Mouse (Mus musculus) liver, postnatal 0 days (tissue): ENCODE measurements around the gene Dync2h1. TPM values are rescaled to one million over a fixed set of nuclear protein-coding genes. Genes with fewer than 3 reads are reported as not detected.

Experiments
- ATAC-seq: fragments of 200-750 bp; cut with Nextera tagmentation; 2 replicates; pipeline ENCODE4 v1.8.0; 2017; ENCODE audit warnings: mild to moderate bottlenecking, moderate library complexity
- DNase-seq: peaks from one replicate; pipeline ENCODE4 v3.0.0-alpha.2; 2016
- H3K27ac ChIP-seq: fragments of 300-500 bp; sonication (generic); 2 replicates; pipeline ENCODE4 v1.5.1; 2014; ENCODE audit warnings: antibody characterized with exemption, moderate library complexity, mild to moderate bottlenecking, low read depth
- H3K27me3 ChIP-seq: fragments of 300-500 bp; sonication (generic); 2 replicates; pipeline ENCODE4 v1.6.1; 2014; ENCODE audit warnings: low read length, control low read depth, mixed read lengths; ENCODE audit not compliant: insufficient read depth
- H3K36me3 ChIP-seq: fragments of 300-500 bp; sonication (generic); replicated peaks from 2 replicates; pipeline ENCODE4 v1.6.1; 2014; ENCODE audit warnings: mild to moderate bottlenecking, control low read depth, low read length, moderate library complexity, mixed read lengths; ENCODE audit not compliant: insufficient read depth
- H3K4me1 ChIP-seq: fragments of 300-500 bp; sonication (generic); 2 replicates; pipeline ENCODE4 v1.6.1; 2014; ENCODE audit warnings: antibody characterized with exemption, mild to moderate bottlenecking, control low read depth; ENCODE audit not compliant: insufficient read depth
- H3K4me2 ChIP-seq: fragments of 300-500 bp; sonication (generic); 2 replicates; pipeline ENCODE4 v1.6.1; 2014; ENCODE audit warnings: low read depth, mild to moderate bottlenecking, low read length, moderate library complexity, mixed read lengths
- H3K4me3 ChIP-seq: fragments of 300-500 bp; sonication (generic); 2 replicates; pipeline ENCODE4 v1.5.1; 2014; ENCODE audit warnings: low read depth, low read length
- H3K9ac ChIP-seq: fragments of 300-500 bp; sonication (generic); replicated peaks from 2 replicates; pipeline ENCODE4 v1.6.1; 2014; ENCODE audit warnings: mild to moderate bottlenecking, moderate library complexity
- H3K9me3 ChIP-seq: fragments of 300-500 bp; sonication (generic); 2 replicates; pipeline ENCODE4 v1.6.1; 2016; ENCODE audit warnings: mild to moderate bottlenecking, control low read depth, low read length, mixed read lengths
- CTCF ChIP-seq: sonication (generic); IDR thresholded peaks from 2 replicates; pipeline ENCODE4 v1.5.1; 2016; ENCODE audit warnings: antibody characterized with exemption, low read depth
- EP300 ChIP-seq: IDR thresholded peaks from 2 replicates; pipeline ENCODE4 v1.6.1; 2016; ENCODE audit warnings: antibody characterized with exemption, low read depth, mild to moderate bottlenecking
- WGBS: fragments of 180-500 bp; shearing (Covaris S2); extraction: QIAGEN DNeasy Blood & Tissue Kit; methylation state at CpG from one replicate; pipeline ENCODE4 v1.1.7; 2014; ENCODE audit not compliant: insufficient replicate concordance; 5-methylcytosine and 5-hydroxymethylcytosine counted together
- polyA plus RNA-seq: library from polyadenylated mRNA; unstranded; fragments of >200 nt; fragmentation: Nextera tagmentation; extraction: Ambion mirVana; gene quantifications from 2 replicates; pipeline ENCODE4 v1.2.1, GENCODE M21; 2015

Dync2h1 gene
- polyA plus RNA-seq, 1 experiment from 2014 or later = 1.5 TPM

GRCm38 (mm10) chr9:7154391-7154790, 29.9 kb downstream of the Dync2h1 start:
- H3K4me1 ChIP-seq = no peaks in the 10 kb centered on the region

GRCm38 (mm10) chr9:7122863-7123262, 61.4 kb downstream of the Dync2h1 start:
- H3K36me3 ChIP-seq = no peaks in the 10 kb centered on the region
- H3K4me1 ChIP-seq = no peaks in the 10 kb centered on the region
- no peaks in the 10 kb centered on the region for H3K9me3 ChIP-seq
- no peak overlapping the region for H3K4me2 ChIP-seq
- no peak for TF ChIP-seq CTCF
- TF ChIP-seq EP300 = no peak
- no peaks in the 10 kb centered on the region for H3K27me3 ChIP-seq
- H3K4me3 ChIP-seq = no peak overlapping the region
- no peak overlapping the region for H3K9ac ChIP-seq
- ATAC-seq = no peak
- DNase-seq = no peak
- WGBS = 71% methylated on average over 2 of the region's 2 CpGs
- no peak overlapping the region for H3K27ac ChIP-seq

More at GRCm38 (mm10) chr9:7154391-7154790, 29.9 kb downstream of the Dync2h1 start:
- H3K36me3 ChIP-seq = no peaks in the 10 kb centered on the region
- H3K9me3 ChIP-seq = no peaks in the 10 kb centered on the region
- no peak overlapping the region for H3K4me2 ChIP-seq
- DNase-seq (no peak), ATAC-seq (no peak)
- no peak overlapping the region for H3K9ac ChIP-seq
- 69% methylated on average over 2 of the region's 2 CpGs for WGBS
- H3K27me3 ChIP-seq = no peaks in the 10 kb centered on the region
- no peak for TF ChIP-seq EP300
- no peak for TF ChIP-seq CTCF
- no peak overlapping the region for H3K27ac ChIP-seq
- no peak overlapping the region for H3K4me3 ChIP-seq

- no peak for ATAC-seq
- Histone ChIP-seq H3K4me1 (no peaks in the 10 kb centered on the region), H3K27me3 (no peaks in the 10 kb centered on the region), H3K9me3 (no peaks in the 10 kb centered on the region), H3K27ac (no peak overlapping the region), H3K9ac (no peak overlapping the region), H3K4me3 (no peak overlapping the region), H3K4me2 (no peak overlapping the region), H3K36me3 (0 out of 2 replicates have a peak, but pooled peaks cover 2% of the 10 kb centered on the region)
- no peak for DNase-seq
- WGBS = 70% methylated on average over 1 of the region's 1 CpGs
- no peak for TF ChIP-seq CTCF
- TF ChIP-seq EP300 = no peak
Measured at GRCm38 (mm10) chr9:7110166-7110565, 74.1 kb downstream of the Dync2h1 start.

- H3K9me3 ChIP-seq = no peaks in the 10 kb centered on the region
- no peak overlapping the region for H3K4me2 ChIP-seq
- DNase-seq = no peak
- no peak for ATAC-seq
- H3K36me3 ChIP-seq = no peaks in the 10 kb centered on the region
- H3K4me3 ChIP-seq = no peak overlapping the region
- H3K27ac ChIP-seq = no peak overlapping the region
- no peaks in the 10 kb centered on the region for H3K4me1 ChIP-seq
- no peaks in the 10 kb centered on the region for H3K27me3 ChIP-seq
- no peak overlapping the region for H3K9ac ChIP-seq
- TF ChIP-seq EP300 = no peak
- no peak for TF ChIP-seq CTCF
Measured at GRCm38 (mm10) chr9:7101361-7101760, 82.9 kb downstream of the Dync2h1 start.

GRCm38 (mm10) chr9:7074625-7075024, 109.6 kb downstream of the Dync2h1 start:
- H3K4me3 ChIP-seq = no peak overlapping the region
- H3K36me3 ChIP-seq = no peaks in the 10 kb centered on the region
- H3K9ac ChIP-seq = no peak overlapping the region
- H3K27ac ChIP-seq = no peak overlapping the region
- H3K9me3 ChIP-seq = no peaks in the 10 kb centered on the region
- no peak for DNase-seq
- no peaks in the 10 kb centered on the region for H3K4me1 ChIP-seq
- 56% methylated on average over 2 of the region's 2 CpGs for WGBS
- H3K4me2 ChIP-seq = no peak overlapping the region
- no peak for ATAC-seq
- H3K27me3 ChIP-seq = no peaks in the 10 kb centered on the region
- TF ChIP-seq EP300 (no peak), CTCF (no peak)

- TF ChIP-seq EP300 = no peak
- TF ChIP-seq CTCF = no peak
- H3K4me3 ChIP-seq = no peak overlapping the region
- no peaks in the 10 kb centered on the region for H3K9me3 ChIP-seq
- no peak overlapping the region for H3K4me2 ChIP-seq
- H3K4me1 ChIP-seq = no peaks in the 10 kb centered on the region
- H3K27me3 ChIP-seq = no peaks in the 10 kb centered on the region
- 82% methylated on average over 3 of the region's 3 CpGs for WGBS
- no peak overlapping the region for H3K27ac ChIP-seq
- DNase-seq = no peak
- H3K36me3 ChIP-seq = no peaks in the 10 kb centered on the region
- no peak overlapping the region for H3K9ac ChIP-seq
- ATAC-seq = no peak
Measured at GRCm38 (mm10) chr9:7070846-7071245, 113.4 kb downstream of the Dync2h1 start.

- no peak overlapping the region for H3K4me3 ChIP-seq
- H3K9me3 ChIP-seq = no peaks in the 10 kb centered on the region
- no peak overlapping the region for H3K4me2 ChIP-seq
- TF ChIP-seq EP300 (no peak), CTCF (peak; percentile 43)
- peaks cover 3% of the 10 kb centered on the region; the same call in 1 of the 2 replicates for H3K36me3 ChIP-seq
- H3K27ac ChIP-seq = no peak overlapping the region
- WGBS = 63% methylated on average over 3 of the region's 3 CpGs
- no peak for ATAC-seq
- H3K9ac ChIP-seq = no peak overlapping the region
- peak; percentile 25 for DNase-seq
- no peaks in the 10 kb centered on the region for H3K27me3 ChIP-seq
- H3K4me1 ChIP-seq = no peaks in the 10 kb centered on the region
Measured at GRCm38 (mm10) chr9:7050588-7050987, 133.7 kb downstream of the Dync2h1 start.
